Mouse (Mus musculus): ENCODE data around the gene Slit1. TPM values are rescaled to one million over a fixed set of nuclear protein-coding genes. Genes with fewer than 3 reads are reported as not detected.

The Slit1 gene
- polyA plus RNA-seq, 1 experiment from 2014 or later: 0.12 TPM

DNA sequence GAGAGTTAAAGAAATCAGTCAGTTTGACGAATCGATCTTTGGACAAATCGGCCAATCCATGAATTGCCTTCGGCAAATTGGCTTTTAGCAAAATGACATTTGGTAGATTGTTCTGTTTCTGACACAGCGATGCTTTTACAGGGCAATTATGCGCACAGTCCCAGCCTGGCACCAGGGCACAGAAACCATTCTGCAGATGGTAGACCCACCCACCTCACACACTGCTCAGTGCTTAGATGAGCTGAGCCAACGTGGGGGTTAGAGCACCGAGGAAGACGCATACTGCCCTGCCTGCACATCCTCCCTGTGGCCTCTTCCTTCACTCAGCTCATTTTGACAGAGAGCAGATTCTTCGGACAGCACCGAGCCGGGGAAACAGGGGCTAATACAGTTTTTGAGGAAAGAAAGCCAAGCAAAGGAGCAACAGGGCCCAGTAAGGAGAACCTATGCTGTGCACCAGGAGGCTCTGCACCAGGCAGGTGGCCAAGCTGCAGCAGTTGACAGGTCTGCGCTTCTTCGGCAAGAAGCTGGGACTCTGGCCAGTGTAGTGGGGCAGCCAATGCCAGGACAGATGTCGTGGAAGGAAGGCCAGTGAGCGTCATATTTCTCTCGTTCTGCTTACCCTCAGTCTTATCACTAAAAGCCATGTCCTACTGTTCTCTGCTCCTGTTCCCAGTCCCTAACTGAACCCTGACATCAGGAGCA lies 83.0 kb downstream of the Slit1 start:
- no peak overlapping the region for H3K4me3 ChIP-seq (ENCODE audit: low read depth, low read length)
- WGBS (ENCODE audit: insufficient replicate concordance): 65% methylated on average over 17 of the region's 17 CpGs
- H3K4me2 ChIP-seq (ENCODE audit: low read depth, low read length): no peak overlapping the region
- peaks cover 29% of the 10 kb centered on the region for H3K27me3 ChIP-seq (ENCODE audit: insufficient read depth, low read length)
- H3K36me3 ChIP-seq (replicated peaks; ENCODE audit: insufficient read depth, low read length): no peaks in the 10 kb centered on the region
- no peak overlapping the region for H3K27ac ChIP-seq (ENCODE audit: low read depth)
- DNase-seq: no peak
- no peak for TF ChIP-seq EP300 (IDR thresholded peaks at IDR 0.05; ENCODE audit: low read depth)
- TF ChIP-seq CTCF (IDR thresholded peaks at IDR 0.05; ENCODE audit: low read depth): no peak
- H3K9me3 ChIP-seq (ENCODE audit: low read length): no peaks in the 10 kb centered on the region
- H3K4me1 ChIP-seq (ENCODE audit: insufficient read depth): no peaks in the 10 kb centered on the region
- ATAC-seq: no peak
- H3K9ac ChIP-seq (replicated peaks): no peak overlapping the region

DNA sequence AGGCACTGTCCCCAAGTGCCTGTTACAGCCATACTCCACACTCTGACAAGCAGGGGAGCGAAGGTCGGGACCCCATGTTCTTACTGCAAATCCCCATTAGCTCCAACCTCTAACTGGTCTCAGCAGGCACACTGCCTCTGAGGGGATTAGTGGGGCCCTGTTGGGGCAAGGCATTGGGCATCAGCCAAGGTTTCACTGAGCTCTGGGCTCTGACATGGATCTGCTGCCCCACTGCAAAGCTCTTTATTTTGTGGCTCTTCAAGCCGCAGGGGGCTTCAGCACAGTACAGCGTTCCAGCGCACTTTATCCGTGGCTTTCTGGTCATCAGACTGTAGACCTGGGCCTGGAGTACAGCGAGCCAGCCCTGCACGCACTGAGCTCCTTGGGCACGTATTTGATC lies 86.0 kb downstream of the Slit1 start:
- TF ChIP-seq EP300 (IDR thresholded peaks at IDR 0.05; ENCODE audit: low read depth) (no peak), CTCF (IDR thresholded peaks at IDR 0.05; ENCODE audit: low read depth) (no peak)
- WGBS (ENCODE audit: insufficient replicate concordance): 37% methylated on average over 9 of the region's 9 CpGs
- Histone ChIP-seq H3K9me3 (ENCODE audit: low read length) (no peaks in the 10 kb centered on the region), H3K4me2 (ENCODE audit: low read depth, low read length) (no peak overlapping the region), H3K36me3 (replicated peaks; ENCODE audit: insufficient read depth, low read length) (no peaks in the 10 kb centered on the region), H3K9ac (replicated peaks) (no peak overlapping the region), H3K4me3 (ENCODE audit: low read depth, low read length) (no peak overlapping the region), H3K27me3 (ENCODE audit: insufficient read depth, low read length) (peaks cover 18% of the 10 kb centered on the region), H3K4me1 (ENCODE audit: insufficient read depth) (no peaks in the 10 kb centered on the region), H3K27ac (ENCODE audit: low read depth) (no peak overlapping the region)
- DNase-seq (no peak), ATAC-seq (no peak)

DNA sequence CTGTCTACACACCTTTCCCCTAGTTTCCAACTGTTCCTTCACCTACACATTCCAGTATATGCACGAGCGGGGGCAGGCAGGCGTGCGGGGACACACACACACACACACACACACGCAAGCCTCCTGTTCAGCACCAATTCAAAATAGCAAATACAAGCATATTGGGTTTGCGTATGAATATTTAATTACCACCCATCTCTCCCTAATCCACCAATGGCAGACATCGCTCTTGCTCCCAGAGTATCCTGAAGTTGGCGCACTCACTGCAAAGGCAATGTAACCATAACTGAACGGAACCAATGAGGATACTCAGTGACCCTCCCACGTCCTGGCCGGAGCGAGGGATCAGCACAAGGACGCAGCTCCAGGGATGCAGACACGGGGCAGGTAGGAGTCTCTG lies 86.8 kb downstream of the Slit1 start:
- WGBS (ENCODE audit: insufficient replicate concordance): 73% methylated on average over 14 of the region's 14 CpGs

DNA sequence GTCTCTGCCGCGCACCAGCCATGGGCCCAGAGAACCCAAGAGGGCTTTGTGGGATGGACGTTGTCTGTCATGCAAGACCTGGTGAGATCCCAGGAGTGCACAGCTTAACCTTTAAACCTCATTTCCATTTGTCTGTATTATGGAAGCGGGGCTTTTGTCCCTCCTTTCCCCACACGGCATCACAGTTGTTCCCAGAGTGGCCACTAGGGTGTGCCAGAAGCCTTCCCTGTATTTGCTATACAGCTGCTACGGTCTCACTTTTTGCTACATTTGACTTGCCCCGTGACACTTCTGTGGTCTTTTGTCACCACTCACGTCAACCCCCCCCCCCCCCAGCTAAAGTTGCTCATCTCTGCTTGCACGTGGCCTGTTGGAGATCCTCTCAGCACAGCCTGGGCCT lies 87.5 kb downstream of the Slit1 start:
- no peak overlapping the region for H3K4me3 ChIP-seq (ENCODE audit: low read depth, low read length)
- H3K27me3 ChIP-seq (ENCODE audit: insufficient read depth, low read length): peaks cover 18% of the 10 kb centered on the region
- H3K4me2 ChIP-seq (ENCODE audit: low read depth, low read length): no peak overlapping the region
- DNase-seq: peak; percentile 77
- TF ChIP-seq CTCF (IDR thresholded peaks at IDR 0.05; ENCODE audit: low read depth): peak; percentile 88
- TF ChIP-seq EP300 (IDR thresholded peaks at IDR 0.05; ENCODE audit: low read depth): no peak
- H3K36me3 ChIP-seq (replicated peaks; ENCODE audit: insufficient read depth, low read length): no peaks in the 10 kb centered on the region
- no peaks in the 10 kb centered on the region for H3K9me3 ChIP-seq (ENCODE audit: low read length)
- H3K9ac ChIP-seq (replicated peaks): no peak overlapping the region
- ATAC-seq: no peak
- 7% methylated on average over 9 of the region's 9 CpGs for WGBS (ENCODE audit: insufficient replicate concordance)
- no peaks in the 10 kb centered on the region for H3K4me1 ChIP-seq (ENCODE audit: insufficient read depth)
- H3K27ac ChIP-seq (ENCODE audit: low read depth): no peak overlapping the region

More for the DNA sequence above, 86.8 kb downstream of the Slit1 start:
- TF ChIP-seq EP300 (IDR thresholded peaks at IDR 0.05; ENCODE audit: low read depth) (no peak), CTCF (IDR thresholded peaks at IDR 0.05; ENCODE audit: low read depth) (no peak)
- ATAC-seq (no peak), DNase-seq (no peak)
- Histone ChIP-seq H3K4me2 (ENCODE audit: low read depth, low read length) (no peak overlapping the region), H3K4me1 (ENCODE audit: insufficient read depth) (no peaks in the 10 kb centered on the region), H3K4me3 (ENCODE audit: low read depth, low read length) (no peak overlapping the region), H3K9ac (replicated peaks) (no peak overlapping the region), H3K27me3 (ENCODE audit: insufficient read depth, low read length) (peaks cover 18% of the 10 kb centered on the region), H3K36me3 (replicated peaks; ENCODE audit: insufficient read depth, low read length) (no peaks in the 10 kb centered on the region), H3K9me3 (ENCODE audit: low read length) (no peaks in the 10 kb centered on the region), H3K27ac (ENCODE audit: low read depth) (no peak overlapping the region)

DNA sequence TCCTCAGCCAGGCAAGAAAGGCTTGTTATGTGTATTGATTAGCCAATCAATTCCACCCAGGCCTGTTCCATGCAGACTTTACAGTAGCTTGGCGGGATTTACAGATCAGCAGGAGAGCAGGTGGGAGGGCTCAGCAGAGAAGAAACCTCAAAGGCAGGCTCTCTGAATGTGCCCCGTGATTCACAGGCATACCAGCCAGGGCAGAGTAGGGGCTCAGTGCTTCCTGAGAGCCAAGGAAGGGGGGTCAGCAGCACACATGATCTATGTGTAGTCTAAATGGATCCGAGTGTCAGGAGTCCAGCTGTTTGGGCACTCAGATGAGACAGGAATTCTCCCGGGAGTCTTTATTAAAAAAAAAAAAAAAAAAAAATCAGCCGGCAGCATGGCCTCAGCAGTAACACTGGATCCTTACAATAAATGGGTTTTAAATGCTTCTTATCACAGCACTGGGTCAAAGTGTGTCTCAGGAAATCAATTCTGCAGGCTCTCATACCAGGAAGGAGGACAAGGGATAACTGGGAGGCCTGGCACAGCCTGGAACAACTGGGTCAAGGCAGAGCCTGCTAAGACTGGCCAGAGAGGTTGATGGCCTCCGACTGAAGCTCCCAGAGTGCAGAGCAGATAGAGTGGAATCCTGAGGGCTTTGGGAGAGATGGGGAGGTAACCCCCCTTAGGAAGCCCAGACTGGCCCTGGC lies 88.2 kb downstream of the Slit1 start:
- Histone ChIP-seq H3K27ac (ENCODE audit: low read depth) (no peak overlapping the region), H3K4me3 (ENCODE audit: low read depth, low read length) (no peak overlapping the region), H3K27me3 (ENCODE audit: insufficient read depth, low read length) (peaks cover 14% of the 10 kb centered on the region; the same call in 1 of the 2 replicates), H3K36me3 (replicated peaks; ENCODE audit: insufficient read depth, low read length) (no peaks in the 10 kb centered on the region), H3K4me1 (ENCODE audit: insufficient read depth) (no peaks in the 10 kb centered on the region), H3K9ac (replicated peaks) (no peak overlapping the region), H3K9me3 (ENCODE audit: low read length) (no peaks in the 10 kb centered on the region), H3K4me2 (ENCODE audit: low read depth, low read length) (no peak overlapping the region)
- DNase-seq: no peak
- TF ChIP-seq CTCF (IDR thresholded peaks at IDR 0.05; ENCODE audit: low read depth): no peak
- TF ChIP-seq EP300 (IDR thresholded peaks at IDR 0.05; ENCODE audit: low read depth): no peak
- 26% methylated on average over 6 of the region's 6 CpGs for WGBS (ENCODE audit: insufficient replicate concordance)
- ATAC-seq: no peak

DNA sequence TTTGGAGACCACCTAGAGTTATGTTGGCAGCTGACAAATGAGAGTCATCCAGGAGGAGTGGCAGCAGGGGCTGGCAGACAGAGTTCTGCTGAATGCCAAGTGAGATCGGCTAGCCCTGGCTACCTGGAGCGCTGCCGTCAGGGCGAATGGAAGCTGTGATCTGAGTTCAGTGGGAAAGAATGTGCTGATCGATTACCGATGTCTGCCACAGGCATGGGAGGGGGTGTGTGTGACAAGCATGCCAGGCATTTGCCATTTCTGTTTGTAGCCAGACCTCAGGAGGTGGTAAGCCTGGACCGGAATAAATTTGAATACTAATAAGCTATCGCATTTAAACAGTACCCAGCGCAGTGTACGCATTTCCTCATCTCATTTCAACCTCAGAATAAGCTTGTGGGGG lies 91.5 kb downstream of the Slit1 start:
- ATAC-seq (no peak), DNase-seq (no peak)
- Histone ChIP-seq H3K4me1 (ENCODE audit: insufficient read depth) (no peaks in the 10 kb centered on the region), H3K4me2 (ENCODE audit: low read depth, low read length) (no peak overlapping the region), H3K4me3 (ENCODE audit: low read depth, low read length) (no peak overlapping the region), H3K27me3 (ENCODE audit: insufficient read depth, low read length) (peaks cover 5% of the 10 kb centered on the region; the same call in 1 of the 2 replicates), H3K9me3 (ENCODE audit: low read length) (no peaks in the 10 kb centered on the region), H3K36me3 (replicated peaks; ENCODE audit: insufficient read depth, low read length) (no peaks in the 10 kb centered on the region), H3K9ac (replicated peaks) (no peak overlapping the region), H3K27ac (ENCODE audit: low read depth) (no peak overlapping the region)
- no peak for TF ChIP-seq CTCF (IDR thresholded peaks at IDR 0.05; ENCODE audit: low read depth)
- no peak for TF ChIP-seq EP300 (IDR thresholded peaks at IDR 0.05; ENCODE audit: low read depth)
- WGBS (ENCODE audit: insufficient replicate concordance): 43% methylated on average over 10 of the region's 10 CpGs
